Mouse (Mus musculus) MEL (cell line): ENCODE results near the gene Rpl28. TPM values are rescaled to one million over a fixed set of nuclear protein-coding genes. Genes with fewer than 3 reads are reported as not detected.

ENCODE experiments used
- DNase-seq: peaks from one replicate; pipeline ENCODE4 v3.0.0; 2011; ENCODE audit warnings: low read depth, low spot score
- H3K27ac ChIP-seq: 2 replicates; pipeline ENCODE4 v1.5.1; 2012; ENCODE audit warnings: low read depth, mild to moderate bottlenecking, control low read depth, low read length, moderate library complexity; ENCODE audit not compliant: control insufficient read depth
- H3K27me3 ChIP-seq, 2 experiments: fragments of 150-350 bp in 1 of 2; sonication (generic) in 1 of 2; 2 replicates each; pipeline ENCODE4 v1.6.1; 2012; ENCODE audit warnings: low read length in 2 of 2, mild to moderate bottlenecking in 2 of 2, improper control_type of control experiment in 1 of 2, moderate library complexity in 1 of 2; ENCODE audit not compliant: insufficient read depth in 2 of 2, control insufficient read depth in 1 of 2
- H3K36me3 ChIP-seq, 2 experiments: 2 replicates each; pipeline ENCODE4 v1.6.1; 2012 to 2014; ENCODE audit warnings: low read length in 2 of 2, improper control_type of control experiment in 1 of 2, inconsistent platforms in 1 of 2, mild to moderate bottlenecking in 1 of 2; ENCODE audit not compliant: insufficient read depth in 2 of 2, control insufficient read depth in 1 of 2
- H3K4me1 ChIP-seq, 2 experiments: fragments of 150-350 bp in 1 of 2; sonication (generic) in 1 of 2; 2 replicates each; pipeline ENCODE4 v1.6.1; 2012; ENCODE audit warnings: low read length in 2 of 2, improper control_type of control experiment in 1 of 2, mild to moderate bottlenecking in 1 of 2; ENCODE audit not compliant: insufficient read depth in 2 of 2, control insufficient read depth in 1 of 2
- H3K4me3 ChIP-seq, 2 experiments: fragments of 150-350 bp in 1 of 2; sonication (generic) in 1 of 2; 2 replicates each; pipeline ENCODE4 v1.5.1; 2012; ENCODE audit warnings: low read depth in 2 of 2, low read length in 2 of 2, mild to moderate bottlenecking in 2 of 2, moderate library complexity in 2 of 2, control low read depth in 1 of 2, improper control_type of control experiment in 1 of 2; ENCODE audit not compliant: control insufficient read depth in 1 of 2, insufficient read depth in 1 of 2
- H3K79me2 ChIP-seq: 2 replicates; pipeline ENCODE4 v1.6.1; 2012; ENCODE audit warnings: mild to moderate bottlenecking, low read length, moderate library complexity; ENCODE audit not compliant: control insufficient read depth, poor library complexity, insufficient read depth
- H3K9ac ChIP-seq: 2 replicates; pipeline ENCODE4 v1.6.1; 2012; ENCODE audit warnings: low read depth, mild to moderate bottlenecking, control low read depth, low read length, moderate library complexity; ENCODE audit not compliant: control insufficient read depth, poor library complexity, severe bottlenecking
- H3K9me3 ChIP-seq: fragments of 150-350 bp; sonication (generic); replicated peaks from 2 replicates; pipeline ENCODE4 v1.6.1; 2012; ENCODE audit warnings: mild to moderate bottlenecking, low read length, improper control_type of control experiment, moderate library complexity; ENCODE audit not compliant: insufficient read depth
- CHD1 ChIP-seq: IDR thresholded peaks from 2 replicates; pipeline ENCODE4 v1.6.1; 2012; ENCODE audit warnings: low read depth, mild to moderate bottlenecking, inconsistent platforms, low read length, improper control_type of control experiment
- CTCF ChIP-seq, 3 experiments: IDR thresholded peaks in 2 of 3; conservative IDR thresholded peaks in 1 of 3; 2 replicates each; pipeline ENCODE4 v1.5.1; 2011 to 2012; ENCODE audit warnings: low read length in 3 of 3, low read depth in 2 of 3, mild to moderate bottlenecking in 2 of 3, improper control_type of control experiment in 1 of 3, inconsistent platforms in 1 of 3, mixed read lengths in 1 of 3, moderate library complexity in 1 of 3; ENCODE audit not compliant: control insufficient read depth in 1 of 3, insufficient read depth in 1 of 3, poor library complexity in 1 of 3, severe bottlenecking in 1 of 3
- E2F4 ChIP-seq: IDR thresholded peaks from 2 replicates; pipeline ENCODE4 v1.6.1; 2011; ENCODE audit warnings: low read depth, low read length, improper control_type of control experiment, borderline replicate concordance
- ETS1 ChIP-seq: IDR thresholded peaks from 2 replicates; pipeline ENCODE4 v1.6.1; 2012; ENCODE audit warnings: low read depth, mild to moderate bottlenecking, inconsistent platforms, low read length, improper control_type of control experiment, moderate library complexity
- GABPA ChIP-seq: IDR thresholded peaks from 2 replicates; pipeline ENCODE4 v1.6.1; 2012; ENCODE audit warnings: low read depth, mild to moderate bottlenecking, inconsistent platforms, low read length, improper control_type of control experiment, moderate library complexity
- GATA1 ChIP-seq: IDR thresholded peaks from 2 replicates; pipeline ENCODE4 v1.6.1; 2011; ENCODE audit warnings: low read depth, low read length, improper control_type of control experiment
- HCFC1 ChIP-seq: IDR thresholded peaks from 2 replicates; pipeline ENCODE4 v1.6.1; 2012; ENCODE audit warnings: low read depth, mild to moderate bottlenecking, inconsistent platforms, low read length, improper control_type of control experiment, moderate library complexity
- KAT2A ChIP-seq: conservative IDR thresholded peaks from 2 replicates; pipeline ENCODE4 v1.6.1; 2012; ENCODE audit warnings: low read depth, low read length, improper control_type of control experiment, inconsistent platforms
- MAFK ChIP-seq: IDR thresholded peaks from 2 replicates; pipeline ENCODE4 v1.6.1; 2011; ENCODE audit warnings: low read depth, mild to moderate bottlenecking, low read length, improper control_type of control experiment, borderline replicate concordance
- MAX ChIP-seq: IDR thresholded peaks from 2 replicates; pipeline ENCODE4 v1.6.1; 2011; ENCODE audit warnings: low read length, improper control_type of control experiment
- MEF2A ChIP-seq: IDR thresholded peaks from 2 replicates; pipeline ENCODE4 v1.6.1; 2014; ENCODE audit warnings: low read depth, mild to moderate bottlenecking, inconsistent platforms, low read length, improper control_type of control experiment; ENCODE audit not compliant: poor library complexity, insufficient replicate concordance, severe bottlenecking; ENCODE audit errors: extremely low read depth
- MXI1 ChIP-seq: IDR thresholded peaks from 2 replicates; pipeline ENCODE4 v1.6.1; 2011; ENCODE audit warnings: mild to moderate bottlenecking, low read depth, low read length, improper control_type of control experiment
- MYB ChIP-seq: IDR thresholded peaks from 2 replicates; pipeline ENCODE4 v1.6.1; 2011; ENCODE audit warnings: mild to moderate bottlenecking, low read depth, low read length, improper control_type of control experiment
- MYC ChIP-seq: IDR thresholded peaks from 2 replicates; pipeline ENCODE4 v1.6.1; 2011; ENCODE audit warnings: low read depth, mild to moderate bottlenecking, low read length, improper control_type of control experiment, moderate library complexity
- NELFE ChIP-seq: IDR thresholded peaks from 2 replicates; pipeline ENCODE4 v1.6.1; 2011; ENCODE audit warnings: low read depth, low read length, improper control_type of control experiment
- NRF1 ChIP-seq: IDR thresholded peaks from 2 replicates; pipeline ENCODE4 v1.6.1; 2014; ENCODE audit warnings: low read depth, mild to moderate bottlenecking, inconsistent platforms, low read length, improper control_type of control experiment, moderate library complexity; ENCODE audit not compliant: poor library complexity, insufficient read depth, severe bottlenecking
- POLR2AphosphoS5 ChIP-seq: IDR thresholded peaks from 2 replicates; pipeline ENCODE4 v1.6.1; 2012; ENCODE audit warnings: low read depth, borderline replicate concordance, mild to moderate bottlenecking, inconsistent platforms, low read length, moderate library complexity, mixed read lengths
- RAD21 ChIP-seq: IDR thresholded peaks from 2 replicates; pipeline ENCODE4 v1.6.1; 2011; ENCODE audit warnings: mild to moderate bottlenecking, low read depth, low read length, improper control_type of control experiment
- RCOR1 ChIP-seq: IDR thresholded peaks from 2 replicates; pipeline ENCODE4 v1.6.1; 2012; ENCODE audit warnings: low read depth, mild to moderate bottlenecking, inconsistent platforms, low read length, improper control_type of control experiment
- SIN3A ChIP-seq: IDR thresholded peaks from 2 replicates; pipeline ENCODE4 v1.6.1; 2012; ENCODE audit warnings: low read length, improper control_type of control experiment, inconsistent platforms
- SMC3 ChIP-seq: IDR thresholded peaks from 2 replicates; pipeline ENCODE4 v1.6.1; 2011; ENCODE audit warnings: low read depth, low read length, improper control_type of control experiment
- TCF12 ChIP-seq: IDR thresholded peaks from 2 replicates; pipeline ENCODE4 v1.6.1; 2014; ENCODE audit warnings: low read depth, mild to moderate bottlenecking, inconsistent platforms, low read length, improper control_type of control experiment, moderate library complexity
- ZC3H11A ChIP-seq: IDR thresholded peaks from 2 replicates; pipeline ENCODE4 v1.6.1; 2012; ENCODE audit warnings: low read depth, mild to moderate bottlenecking, inconsistent platforms, low read length, improper control_type of control experiment
- ZKSCAN1 ChIP-seq: IDR thresholded peaks from 2 replicates; pipeline ENCODE4 v1.6.1; 2012; ENCODE audit warnings: low read depth, mild to moderate bottlenecking, inconsistent platforms, low read length, improper control_type of control experiment, moderate library complexity
- ZMIZ1 ChIP-seq: IDR thresholded peaks from 2 replicates; pipeline ENCODE4 v1.6.1; 2012; ENCODE audit warnings: low read depth, mild to moderate bottlenecking, inconsistent platforms, low read length, improper control_type of control experiment, moderate library complexity
- ZNF384 ChIP-seq: IDR thresholded peaks from 2 replicates; pipeline ENCODE4 v1.6.1; 2012; ENCODE audit warnings: low read depth, mild to moderate bottlenecking, inconsistent platforms, low read length, improper control_type of control experiment
- polyA plus RNA-seq, 2 experiments: library from polyadenylated mRNA; stranded (reverse) in 1 of 2; unstranded in 1 of 2; fragments of >175 nt in 1 of 2; fragments of >200 nt in 1 of 2; gene quantifications; 2 replicates each; pipeline versions ENCODE4 v1.2.1 to v1.2.4; 2012; ENCODE audit warnings: low replicate concordance in 2 of 2, low read depth in 1 of 2; ENCODE audit not compliant: insufficient read length in 2 of 2, insufficient read depth in 1 of 2, missing spikeins in 1 of 2
- total RNA-seq: library from RNA; depleted of rRNA; stranded (reverse); fragments of 300-350 nt; gene quantifications from 2 replicates; pipeline ENCODE4 v1.2.3, GENCODE M21; 2012

The Rpl28 gene
- total and polyA plus RNA-seq, 3 experiments = 1,000 to 9,991 (median 2,264) TPM

DNA sequence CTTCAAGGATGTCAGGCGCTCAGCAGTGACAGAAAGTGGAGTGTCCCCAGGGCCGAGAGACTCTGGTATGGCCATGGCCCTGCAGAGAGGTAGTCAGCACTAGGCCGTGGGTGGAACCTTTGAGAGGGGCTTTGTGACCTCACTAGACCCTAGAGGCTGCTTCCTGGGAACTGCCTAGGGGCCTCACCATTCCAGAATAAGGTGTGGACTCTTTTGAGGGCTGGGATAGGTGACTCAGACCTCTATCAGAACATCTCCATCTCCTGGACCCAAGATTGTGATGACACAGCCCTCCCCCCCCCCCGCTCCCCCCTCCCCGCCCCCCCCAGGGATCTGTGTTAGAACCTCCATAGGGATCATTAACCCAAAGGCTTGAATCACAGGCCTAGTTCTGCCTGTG is 21.5 kb upstream of the Rpl28 start, which contains the start of gene Fam71e2:
Fam71e2 (minus strand) TSS at position 101 of the 400 bp plus-strand sequence.
- Histone ChIP-seq H3K27me3 (peaks cover 2 to 10% of the 10 kb centered on the region in 2 experiments; a peak in 3 of 4 replicates), H3K9me3 (no peaks in the 10 kb centered on the region), H3K4me3 (no peak within 1 kb of the TSS), H3K79me2 (no peaks in the 10 kb centered on the region), H3K9ac (no peak within 1 kb of the TSS), H3K36me3 (no peaks in the 10 kb centered on the region), H3K27ac (no peak within 1 kb of the TSS), H3K4me1 (no peaks in the 10 kb centered on the region)
- TF ChIP-seq E2F4 = no peak
- no peak for TF ChIP-seq ZC3H11A
- no peak for TF ChIP-seq TCF12
- TF ChIP-seq MYB = no peak
- no peak for TF ChIP-seq SIN3A
- TF ChIP-seq CHD1 = no peak
- TF ChIP-seq NELFE = no peak
- TF ChIP-seq KAT2A = no peak
- no peak for TF ChIP-seq MEF2A
- TF ChIP-seq POLR2AphosphoS5 = no peak
- TF ChIP-seq MAX = no peak
- no peak for TF ChIP-seq RCOR1
- no peak for TF ChIP-seq GATA1
- TF ChIP-seq ETS1 = no peak
- no peak for TF ChIP-seq NRF1
- TF ChIP-seq SMC3 = no peak
- DNase-seq = no peak

DNA sequence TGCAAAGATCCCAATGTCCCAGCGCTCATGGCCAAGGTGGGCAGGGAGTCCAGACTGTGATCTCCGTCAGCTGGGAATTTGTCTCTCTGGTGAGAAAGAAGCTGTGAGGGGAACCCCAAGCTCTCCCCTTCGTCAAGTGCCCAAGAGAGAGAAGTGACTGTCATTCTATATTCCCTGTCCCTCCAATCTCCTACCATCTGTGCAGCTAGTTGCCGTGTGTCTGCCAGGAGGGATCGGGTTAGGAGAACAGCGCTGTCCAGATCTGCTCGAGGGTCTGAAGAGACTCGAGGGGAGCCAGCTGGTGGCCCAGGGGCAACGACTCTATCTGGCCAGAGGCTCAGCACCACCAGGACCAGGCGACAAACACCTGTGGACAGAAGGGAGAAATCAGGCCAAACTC is 16.5 kb upstream of the Rpl28 start:
- TF ChIP-seq ZMIZ1 (no peak), GATA1 (no peak), MXI1 (no peak), NELFE (no peak), RAD21 (no peak), MYB (no peak), MYC (no peak), CTCF (IDR thresholded peaks at IDR 0.05 in 2 of 3, conservative IDR thresholded peaks at IDR 0.05 in 1 of 3; ENCODE audit: control insufficient read depth in 1 of 3, insufficient read depth in 1 of 3, low read depth in 2 of 3, low read length in 3 of 3, poor library complexity in 1 of 3, severe bottlenecking in 1 of 3) (no peak), ETS1 (no peak), ZNF384 (no peak), POLR2AphosphoS5 (no peak), RCOR1 (no peak), HCFC1 (no peak), MAX (no peak), MAFK (no peak), GABPA (no peak), SIN3A (no peak), ZKSCAN1 (no peak)
- TF ChIP-seq, all 39 proteins: peak for 0
- H3K27me3 ChIP-seq = peaks cover 5 to 14% of the 10 kb centered on the region in 2 experiments; a peak in 3 of 4 replicates

More for the DNA sequence above, 16.5 kb upstream of the Rpl28 start:
- Histone ChIP-seq H3K9me3 (no peaks in the 10 kb centered on the region), H3K36me3 (no peaks in the 10 kb centered on the region), H3K79me2 (no peaks in the 10 kb centered on the region), H3K27ac (no peak overlapping the region), H3K9ac (no peak overlapping the region), H3K4me3 (no peak overlapping the region), H3K4me1 (peaks cover 0 to 12% of the 10 kb centered on the region in 2 experiments; a peak in 1 of 4 replicates)
- DNase-seq = no peak
